Mouse (Mus musculus) ES-E14 (cell line): Measurements from ENCODE around the gene Doc2g.

ENCODE experiments used
- CHD2 ChIP-seq: IDR thresholded peaks from 2 replicates; pipeline ENCODE4 v1.6.1; 2014; ENCODE audit warnings: mild to moderate bottlenecking, low read depth, low read length, inconsistent platforms
- HCFC1 ChIP-seq: IDR thresholded peaks from 2 replicates; pipeline ENCODE4 v1.6.1; 2012; ENCODE audit warnings: low read length, inconsistent platforms, borderline replicate concordance; ENCODE audit not compliant: insufficient read depth
- MAFK ChIP-seq: IDR thresholded peaks from 2 replicates; pipeline ENCODE4 v1.6.1; 2014; ENCODE audit warnings: mild to moderate bottlenecking, low read depth, low read length, inconsistent platforms; ENCODE audit not compliant: insufficient read depth
- ZC3H11A ChIP-seq: IDR thresholded peaks from 2 replicates; pipeline ENCODE4 v1.6.1; 2012; ENCODE audit warnings: low read depth, mild to moderate bottlenecking, inconsistent platforms, low read length, borderline replicate concordance
- ZNF384 ChIP-seq: IDR thresholded peaks from 2 replicates; pipeline ENCODE4 v1.6.1; 2012; ENCODE audit warnings: low read depth, low read length, inconsistent platforms

DNA sequence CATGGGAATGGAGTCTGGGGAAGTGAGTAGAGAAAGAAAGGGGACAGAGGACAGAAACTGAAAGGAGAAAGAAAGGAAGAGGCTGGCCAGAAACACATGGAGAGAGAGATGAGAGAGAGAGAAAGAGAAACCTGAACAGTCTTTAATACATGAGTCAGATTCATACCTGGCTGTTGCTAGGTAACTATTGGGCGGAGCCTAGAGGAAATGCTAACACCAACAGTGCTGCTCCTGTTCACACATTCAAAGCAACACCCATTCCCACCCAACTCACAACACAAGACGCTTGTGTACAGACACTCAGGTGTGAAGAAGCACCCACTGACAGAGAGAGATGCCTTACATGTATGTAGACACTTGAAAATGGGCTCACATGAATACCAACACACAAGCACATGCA, 27.2 kb upstream of the Doc2g start:
- TF ChIP-seq HCFC1 (no peak), ZC3H11A (no peak), MAFK (no peak), CHD2 (no peak), ZNF384 (no peak)
